Mouse (Mus musculus): ENCODE results near the gene 4930442H23Rik.
"Not testable (repeated sequence)": the region's sequence is repeated elsewhere in the genome, so short reads cannot be mapped to it uniquely, and the experiment has no call there.

Gene 4930442H23Rik

DNA sequence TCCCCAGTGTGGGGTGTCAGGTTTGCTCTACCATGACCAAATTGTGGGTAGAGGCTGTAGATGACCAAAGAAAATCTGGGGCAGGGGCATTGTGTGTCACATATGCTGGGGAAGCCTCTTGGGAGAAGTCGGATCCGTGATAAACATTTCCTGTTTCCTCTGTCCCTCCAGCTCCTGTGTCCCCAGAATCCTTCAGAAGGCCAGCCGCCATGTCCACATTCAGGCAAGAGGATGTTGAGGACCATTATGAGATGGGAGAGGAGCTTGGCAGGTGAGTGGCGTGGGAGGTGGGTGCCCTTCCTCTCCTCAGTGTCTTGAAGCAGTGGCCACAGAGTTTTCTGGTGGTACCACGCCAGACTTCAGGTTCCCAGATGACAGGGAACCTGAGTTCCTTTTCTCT lies at the start of gene 4930442H23Rik:
Gene 4930442H23Rik, minus strand, starts transcription at position 45 of the 400 bp plus-strand sequence.
- no peak for ATAC-seq (ENCODE audit: low TSS enrichment)

DNA sequence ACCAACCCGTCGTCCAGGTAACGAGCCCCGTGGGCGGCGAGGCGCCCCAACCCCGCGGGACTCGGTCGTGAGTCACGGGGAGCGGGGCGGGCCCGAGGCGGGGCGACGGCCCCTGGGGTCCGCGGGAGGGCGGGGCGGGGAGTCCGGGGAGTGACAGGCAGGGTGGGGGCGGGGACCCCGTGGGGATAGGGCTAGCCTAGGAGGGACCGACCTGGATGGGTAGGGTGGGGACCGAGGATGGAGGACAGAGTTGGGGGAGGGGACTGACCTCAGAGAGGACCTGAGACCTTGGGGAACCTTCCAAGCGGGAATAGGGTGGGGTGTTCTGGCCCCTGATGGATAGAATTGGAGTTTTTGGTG lies 49.6 kb upstream of the 4930442H23Rik start:
- ATAC-seq (ENCODE audit: low TSS enrichment), result no peak

DNA sequence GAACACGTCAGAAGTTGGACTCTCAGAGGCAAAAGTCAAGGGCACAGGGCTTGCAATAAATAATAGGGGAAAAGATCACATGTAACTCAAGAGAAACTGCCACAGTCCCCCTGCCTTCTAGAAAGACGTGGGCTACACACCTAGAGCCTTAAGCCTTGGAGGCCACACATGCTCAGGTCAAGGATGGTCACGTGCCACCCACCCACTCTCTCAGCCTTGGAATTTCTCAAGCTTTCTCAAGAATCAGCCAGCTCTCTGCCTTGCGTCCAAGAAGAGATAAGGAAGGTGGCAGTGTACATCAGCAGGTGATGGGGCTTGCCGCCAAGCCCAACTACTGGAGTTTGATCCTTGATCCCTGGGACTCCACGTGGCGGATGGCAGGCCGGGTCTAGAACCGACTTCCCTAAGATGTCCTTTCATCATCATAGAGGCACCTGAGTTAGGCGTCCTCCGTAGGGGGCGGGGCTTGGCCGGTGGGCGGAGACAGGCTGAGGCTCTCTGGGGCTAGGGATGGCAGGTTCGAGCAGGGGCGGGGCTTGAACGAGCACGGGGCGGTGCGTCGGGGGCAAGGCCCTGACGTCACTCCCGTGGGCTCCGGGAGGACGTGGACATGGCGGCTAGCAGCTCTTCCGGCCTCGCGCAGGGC lies 49.1 kb upstream of the 4930442H23Rik start, which contains the start of gene Zfr2:
Gene Zfr2, plus strand, starts transcription at position 576 of the 646 bp plus-strand sequence.
- ATAC-seq (ENCODE audit: low TSS enrichment), result peak; percentile 63

DNA sequence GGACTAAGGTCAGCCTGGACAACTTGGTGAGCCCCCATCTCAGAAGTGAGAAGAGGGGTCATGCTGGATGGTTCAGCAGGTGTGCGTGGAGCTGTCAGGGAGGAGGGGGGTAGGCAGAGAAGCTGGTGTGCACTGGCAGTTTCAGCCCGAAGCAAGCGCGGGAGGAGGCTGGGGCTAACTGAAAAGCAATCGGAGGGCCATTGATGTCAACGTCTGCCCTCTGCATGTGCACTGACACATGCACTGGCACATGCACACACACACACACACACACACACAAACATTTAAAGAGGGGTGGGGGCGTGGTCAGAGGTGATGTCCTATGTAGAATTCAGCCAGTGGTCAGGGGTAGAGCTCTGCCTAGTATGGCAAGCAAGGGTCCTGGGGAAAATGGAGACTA lies 47.8 kb upstream of the 4930442H23Rik start:
- ATAC-seq (ENCODE audit: low TSS enrichment), result no peak

DNA sequence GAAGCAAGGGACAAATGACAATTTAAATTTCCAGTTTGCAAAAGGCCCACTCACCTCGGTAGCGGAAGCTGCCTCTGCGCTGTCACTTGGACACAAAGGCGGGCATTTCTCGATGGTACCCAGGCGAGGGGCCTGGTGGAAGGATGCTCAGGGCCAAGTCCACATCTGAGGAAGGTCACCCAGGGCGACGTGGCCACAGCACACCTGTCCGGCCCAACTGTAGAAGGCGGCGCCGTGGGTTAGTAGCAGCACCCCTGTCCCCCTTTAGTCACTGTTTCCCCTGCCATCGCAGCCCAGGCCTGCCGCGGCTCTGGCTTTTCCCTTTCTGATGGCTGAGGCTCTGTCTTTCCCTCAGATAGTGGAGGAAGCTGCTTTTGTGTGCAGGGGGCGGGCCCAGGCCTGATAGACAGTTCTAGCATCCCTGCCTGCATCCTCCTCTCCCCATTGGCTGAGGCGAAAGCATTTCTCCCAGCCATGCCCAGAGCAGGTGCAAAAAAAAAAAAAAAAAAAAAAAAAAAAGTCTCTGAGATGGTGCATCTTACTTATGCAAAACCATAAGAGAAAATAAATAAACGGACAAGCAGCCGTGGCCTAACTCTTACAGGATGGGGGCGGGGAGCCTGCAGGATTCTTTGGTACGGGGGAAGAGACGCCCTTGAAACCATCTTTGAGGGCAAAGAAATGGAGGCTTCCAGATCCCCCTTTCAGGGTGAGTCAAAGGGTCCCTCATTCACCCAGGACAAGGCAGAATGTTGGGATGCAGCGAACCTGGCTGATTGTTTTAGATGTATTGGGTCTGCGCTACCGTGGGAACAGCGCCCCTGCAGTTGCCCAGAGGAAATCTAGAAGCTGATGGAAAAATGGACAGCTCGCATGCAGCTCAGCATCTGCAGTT lies 47.0 kb upstream of the 4930442H23Rik start, which contains the start of gene Atcay:
Gene Atcay, minus strand, starts transcription at position 396 of the 895 bp plus-strand sequence.
- ATAC-seq (ENCODE audit: low TSS enrichment), result peak; percentile 78

DNA sequence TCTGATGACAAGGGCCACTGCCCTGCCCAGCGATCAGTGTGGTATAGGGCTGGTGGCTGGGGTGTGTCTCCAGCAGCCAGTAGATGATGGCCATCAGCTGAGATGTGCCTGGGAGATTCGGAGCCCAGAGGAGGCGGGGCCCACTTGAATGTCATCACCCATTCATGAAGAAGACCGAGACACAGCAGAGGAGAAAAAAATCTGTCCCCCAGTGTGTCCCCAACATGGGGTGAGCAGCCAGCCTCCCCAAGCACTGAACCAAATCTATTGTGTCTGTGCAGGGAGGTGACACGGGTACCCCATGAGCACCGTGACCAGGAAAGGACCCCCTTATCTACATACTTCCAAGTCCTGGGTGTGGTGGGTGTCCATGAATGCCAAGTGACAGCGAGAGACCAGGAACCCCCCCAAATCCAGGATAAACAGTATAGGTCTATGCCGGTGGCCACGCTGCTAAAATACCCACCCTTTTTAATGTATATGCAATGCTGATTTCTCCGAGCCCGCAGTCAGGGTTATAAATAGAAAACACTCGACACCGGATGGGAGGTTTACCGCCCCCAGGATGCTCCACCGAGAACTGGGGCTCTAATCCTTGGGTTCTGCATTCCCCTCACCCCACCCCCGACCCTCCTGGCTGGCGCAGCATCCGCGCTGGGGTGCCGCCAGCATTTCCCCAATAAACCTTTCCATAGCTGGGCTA lies 46.2 kb upstream of the 4930442H23Rik start:
- ATAC-seq (ENCODE audit: low TSS enrichment), result peak; percentile 42

DNA sequence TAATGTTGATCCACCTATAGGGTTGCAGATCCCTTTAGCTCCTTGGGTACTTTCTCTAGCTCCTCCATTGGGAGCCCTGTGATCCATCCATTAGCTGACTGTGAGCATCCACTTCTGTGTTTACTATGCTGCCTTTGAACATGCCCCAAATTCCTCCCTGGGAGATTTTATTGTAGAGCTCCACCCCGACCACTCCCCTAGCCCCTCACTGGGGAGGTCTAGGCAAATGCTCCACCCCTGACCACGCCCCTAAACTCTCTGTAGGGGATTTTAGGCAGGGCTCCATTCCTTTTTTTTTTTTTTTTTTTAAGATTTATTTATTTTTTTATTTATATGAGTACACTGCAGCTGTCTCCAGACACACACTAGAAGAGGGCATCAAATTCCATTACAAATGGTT lies 40.1 kb upstream of the 4930442H23Rik start:
- not testable (repeated sequence) for ATAC-seq (ENCODE audit: low TSS enrichment)

DNA sequence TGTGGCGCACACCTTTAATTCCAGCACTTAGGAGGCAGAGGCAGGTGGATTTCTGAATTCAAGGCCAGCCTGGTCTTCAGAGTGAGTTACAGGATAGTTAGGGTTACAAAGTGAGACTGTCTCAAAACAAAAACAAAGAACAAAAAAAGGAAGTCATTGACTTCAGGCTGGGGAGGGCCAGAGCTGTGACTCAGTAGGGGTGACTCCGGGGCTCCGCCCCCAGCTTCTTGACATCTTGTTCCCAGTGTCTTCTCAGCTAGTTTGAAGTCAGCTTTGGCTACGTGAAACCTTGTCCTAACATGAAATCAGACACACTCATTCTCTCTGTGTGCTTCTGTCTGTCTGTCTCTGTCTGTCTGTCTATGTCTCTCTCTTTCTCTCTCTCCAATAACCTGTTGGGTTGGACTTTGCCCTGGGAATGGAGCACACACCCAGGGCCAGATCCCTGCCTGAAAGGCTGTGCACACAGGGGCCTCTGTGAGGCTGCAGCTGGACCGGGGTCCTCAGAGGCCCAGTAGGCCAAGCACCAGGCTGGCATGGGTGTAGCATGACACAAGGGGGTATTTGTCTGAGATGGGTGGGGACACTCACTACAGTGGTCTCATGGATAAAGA lies 37.9 kb upstream of the 4930442H23Rik start:
- ATAC-seq (ENCODE audit: low TSS enrichment), result no peak

DNA sequence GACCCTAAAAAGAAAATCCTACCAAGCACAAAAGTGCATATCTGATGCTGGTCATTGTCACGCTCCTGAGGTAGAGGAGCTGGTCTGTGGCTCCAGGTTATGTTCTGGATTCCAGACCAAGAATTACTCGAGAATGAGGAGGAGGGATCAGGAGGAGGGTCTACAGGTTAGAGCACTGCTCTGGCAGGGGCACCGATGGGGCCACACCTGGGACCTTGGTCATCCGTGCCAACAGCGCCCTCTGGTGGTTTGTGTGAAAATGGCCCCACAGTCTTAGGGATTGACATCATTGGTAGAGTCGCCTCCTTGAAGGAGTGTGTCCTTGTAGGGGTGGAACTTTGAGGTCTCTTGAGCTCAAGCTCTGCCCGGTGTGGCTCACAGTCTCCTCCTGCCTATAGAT lies 34.3 kb upstream of the 4930442H23Rik start:
- ATAC-seq (ENCODE audit: low TSS enrichment), result peak; percentile 52; the same call in 1 of the 2 replicates

DNA sequence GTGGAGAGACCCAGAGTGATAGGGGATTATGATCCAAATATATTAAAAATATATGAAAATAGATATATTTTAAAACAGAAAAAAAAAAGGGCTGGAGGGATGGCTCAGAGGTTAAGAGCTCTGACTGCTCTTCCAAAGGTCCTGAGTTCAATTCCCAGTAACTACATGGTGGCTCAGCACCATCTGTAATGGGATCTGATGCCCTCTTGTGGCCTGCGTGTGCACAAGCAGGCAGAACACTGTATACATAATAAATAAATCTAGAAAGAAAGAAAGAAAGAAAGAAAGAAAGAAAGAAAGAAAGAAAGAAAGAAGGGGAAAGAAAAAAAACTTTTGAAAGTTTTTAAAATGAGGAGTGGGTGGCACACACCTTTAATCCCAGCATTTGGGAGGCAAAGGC lies 33.6 kb upstream of the 4930442H23Rik start:
- not testable (repeated sequence) for ATAC-seq (ENCODE audit: low TSS enrichment)

DNA sequence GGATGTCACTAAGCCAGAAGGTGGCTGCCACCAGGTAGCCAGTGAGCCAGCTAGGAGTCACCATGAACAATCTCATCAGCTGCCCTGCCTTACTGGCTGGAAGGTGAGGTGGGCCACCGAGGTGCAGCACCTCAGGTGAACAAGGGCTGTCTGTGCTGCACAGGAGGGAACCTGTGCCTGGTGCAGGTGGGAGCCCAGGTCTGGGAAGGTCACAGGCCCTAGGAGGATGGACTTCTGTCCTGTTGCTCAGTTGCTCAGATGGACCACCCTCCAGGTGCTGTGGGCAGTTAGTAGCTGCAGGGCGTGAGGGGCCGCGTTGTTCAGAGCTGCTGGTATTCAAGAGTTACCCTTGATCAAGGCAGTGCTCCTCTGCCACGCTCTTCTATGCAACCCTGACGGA lies 33.2 kb upstream of the 4930442H23Rik start:
- ATAC-seq (ENCODE audit: low TSS enrichment), result no peak

DNA sequence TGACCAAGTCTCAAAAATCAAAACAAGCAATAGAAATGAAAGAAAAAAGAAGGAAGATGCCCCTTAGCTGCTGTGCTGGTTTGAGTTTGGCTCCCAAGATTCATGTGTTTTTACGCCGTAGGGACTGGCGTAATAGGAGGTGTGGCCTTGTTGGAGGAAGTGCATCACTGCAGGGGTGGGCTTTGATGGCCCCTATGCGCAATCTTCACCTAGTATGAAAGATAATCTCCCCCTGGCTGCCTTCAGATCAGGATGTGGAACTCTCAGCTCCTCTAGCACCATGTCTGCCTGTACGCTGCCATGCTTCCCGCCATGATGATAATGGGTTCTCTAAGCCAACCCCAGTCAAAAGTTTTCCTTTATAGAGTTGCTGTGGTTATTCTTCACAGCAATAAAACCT lies 32.6 kb upstream of the 4930442H23Rik start:
- no peak for ATAC-seq (ENCODE audit: low TSS enrichment)

DNA sequence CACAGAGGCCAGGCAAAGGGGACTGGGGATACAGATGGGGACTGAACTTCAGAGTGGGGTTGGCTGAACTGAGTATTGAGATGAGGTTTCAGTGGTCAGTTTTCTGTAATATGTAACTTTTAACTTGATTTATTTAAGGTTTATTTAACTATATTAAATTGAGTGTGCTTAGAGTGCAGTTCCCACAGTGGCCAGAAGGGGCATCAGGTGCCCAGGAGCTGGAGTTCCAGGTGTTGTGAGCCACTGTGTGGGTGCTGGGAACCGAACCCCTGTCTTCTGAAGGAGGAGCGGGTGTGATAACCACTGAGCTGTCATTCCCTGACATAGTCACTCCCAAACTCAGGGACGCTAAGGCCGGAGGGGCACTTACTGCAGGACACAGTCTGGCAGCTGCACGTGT lies 26.5 kb upstream of the 4930442H23Rik start:
- no peak for ATAC-seq (ENCODE audit: low TSS enrichment)

DNA sequence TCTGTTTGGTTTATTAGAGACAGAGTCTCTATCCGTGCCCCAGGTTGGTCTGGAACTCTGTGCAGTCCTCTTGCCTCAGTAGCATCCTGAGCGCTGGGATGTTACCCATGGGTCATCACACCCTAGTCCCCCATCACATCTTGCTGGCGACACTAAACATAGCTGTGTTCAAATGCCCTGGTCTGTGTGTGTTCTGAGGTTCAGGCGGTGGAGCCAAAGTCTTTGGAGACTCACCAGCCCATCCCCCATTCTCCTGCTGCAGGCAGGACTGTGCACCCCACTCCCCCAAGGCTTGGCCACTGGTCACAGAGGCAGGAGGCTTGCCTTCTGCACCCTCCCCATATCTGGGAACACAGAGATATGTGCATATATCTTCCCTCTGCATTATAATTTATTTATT lies 20.5 kb upstream of the 4930442H23Rik start:
- ATAC-seq (ENCODE audit: low TSS enrichment), result peak; percentile 35

DNA sequence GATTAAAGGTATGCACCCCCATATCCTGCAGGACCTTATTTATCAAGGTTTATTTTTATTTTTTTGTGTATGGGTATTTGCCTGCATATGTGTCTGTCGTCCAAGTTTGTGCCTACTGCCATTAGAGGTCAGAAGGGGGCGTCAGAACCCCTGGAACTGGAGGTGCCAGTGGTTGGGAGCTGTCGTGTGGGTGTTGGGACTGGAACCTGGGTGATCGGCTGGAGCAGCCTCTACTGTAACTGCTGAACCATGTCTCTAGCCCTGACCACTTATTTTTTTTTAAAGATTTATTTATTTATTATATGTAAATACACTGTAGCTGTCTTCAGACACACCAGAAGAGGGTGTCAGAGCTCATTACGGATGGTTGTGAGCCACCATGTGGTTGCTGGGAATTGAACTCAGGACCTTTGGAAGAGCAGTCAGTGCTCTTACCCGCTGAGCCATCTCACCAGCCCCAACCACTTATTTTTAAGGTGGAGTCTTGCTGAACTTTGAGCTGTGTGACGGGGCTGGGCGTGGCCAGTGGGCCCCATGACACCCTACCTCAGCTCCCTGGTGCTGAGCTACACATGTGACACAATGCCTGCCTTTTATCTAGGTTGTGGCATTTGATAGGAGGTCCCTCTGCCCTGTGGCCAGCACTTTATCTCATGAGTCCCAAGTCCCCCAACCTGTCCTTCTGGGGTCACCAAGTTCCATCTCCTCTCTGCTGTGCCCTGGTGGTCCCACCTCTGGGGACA lies 19.5 kb upstream of the 4930442H23Rik start:
- ATAC-seq (ENCODE audit: low TSS enrichment), result no peak

DNA sequence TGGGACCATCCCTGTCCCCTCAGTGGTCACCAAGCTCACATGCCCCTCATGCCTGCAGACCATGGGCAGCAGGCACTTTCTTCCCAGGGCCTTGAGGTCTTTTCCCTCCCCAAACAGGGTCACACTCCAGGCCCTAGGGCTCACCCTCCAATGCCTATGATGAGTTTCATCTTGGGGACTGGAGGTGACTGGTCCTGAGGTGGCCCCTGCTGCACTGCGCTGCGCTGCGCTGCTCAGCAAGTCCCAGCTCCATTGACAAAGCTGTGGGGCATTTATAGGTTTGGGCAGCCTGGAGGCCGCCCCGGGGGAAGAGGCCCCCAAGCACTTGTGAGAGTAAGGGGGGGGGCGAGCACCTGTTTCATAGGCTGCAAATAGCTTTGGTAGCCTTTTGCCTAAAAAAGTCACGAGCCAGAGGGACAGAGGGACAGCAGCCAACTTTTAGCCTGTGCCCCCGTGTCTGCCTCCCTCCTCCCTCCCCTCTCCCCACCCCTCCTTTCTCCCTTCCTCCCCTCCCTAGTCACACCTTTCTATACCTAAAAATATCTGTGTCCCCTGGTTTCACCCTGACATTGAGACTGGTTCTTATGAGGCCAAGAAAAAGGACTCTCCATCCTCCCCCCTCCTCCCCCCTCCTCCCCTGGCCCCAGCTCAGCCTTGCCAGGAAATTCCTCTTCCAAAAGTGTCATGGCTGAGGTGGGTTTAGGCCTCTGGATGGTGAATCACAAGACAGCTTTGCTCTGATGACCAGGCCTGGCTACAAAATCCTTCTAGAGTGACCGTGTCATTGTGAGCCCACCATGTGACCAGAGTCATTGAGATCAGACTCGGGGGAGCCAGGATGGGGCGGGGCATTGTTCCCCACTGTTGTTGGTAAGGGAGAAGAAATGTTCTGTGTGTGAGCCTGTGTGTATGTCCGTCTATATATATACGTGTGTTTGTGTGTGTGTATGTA lies 18.4 kb upstream of the 4930442H23Rik start, which contains the start of gene Nmrk2:
Gene Nmrk2, minus strand, starts transcription at position 245 of the 952 bp plus-strand sequence.
- no peak for ATAC-seq (ENCODE audit: low TSS enrichment)

DNA sequence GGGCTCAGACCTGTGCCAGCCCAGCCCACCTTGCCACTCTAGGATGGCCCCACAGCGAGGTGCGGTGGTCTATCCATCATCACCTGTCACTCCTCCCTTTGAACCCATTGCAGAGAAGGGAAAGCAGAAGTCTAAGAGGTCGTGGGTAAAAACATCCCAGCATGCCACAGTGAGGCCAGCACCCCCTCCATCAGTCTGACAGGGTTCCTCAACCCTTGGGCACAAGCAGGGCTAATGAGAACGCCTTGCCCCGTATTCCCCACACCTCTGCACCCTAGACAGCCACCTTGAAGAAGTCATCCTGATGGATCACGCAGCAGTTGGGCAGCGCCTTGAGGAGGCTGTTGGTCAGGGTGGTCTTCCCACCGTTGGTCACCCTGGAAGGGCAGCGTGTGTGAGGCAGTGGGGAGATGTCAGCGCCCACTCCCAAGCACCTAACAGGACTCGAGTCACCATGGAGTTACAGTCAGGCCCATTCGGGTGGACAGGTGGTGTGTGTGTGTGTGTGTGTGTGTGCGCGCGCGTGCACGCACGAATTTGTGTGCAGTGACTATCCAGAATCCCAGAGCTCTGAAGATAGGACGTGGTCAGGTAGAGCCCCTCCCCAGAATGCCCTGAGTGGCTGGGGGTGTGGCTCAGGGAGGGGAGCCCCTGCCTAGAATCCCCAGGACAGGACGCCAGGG lies 17.1 kb upstream of the 4930442H23Rik start:
- no peak for ATAC-seq (ENCODE audit: low TSS enrichment)

DNA sequence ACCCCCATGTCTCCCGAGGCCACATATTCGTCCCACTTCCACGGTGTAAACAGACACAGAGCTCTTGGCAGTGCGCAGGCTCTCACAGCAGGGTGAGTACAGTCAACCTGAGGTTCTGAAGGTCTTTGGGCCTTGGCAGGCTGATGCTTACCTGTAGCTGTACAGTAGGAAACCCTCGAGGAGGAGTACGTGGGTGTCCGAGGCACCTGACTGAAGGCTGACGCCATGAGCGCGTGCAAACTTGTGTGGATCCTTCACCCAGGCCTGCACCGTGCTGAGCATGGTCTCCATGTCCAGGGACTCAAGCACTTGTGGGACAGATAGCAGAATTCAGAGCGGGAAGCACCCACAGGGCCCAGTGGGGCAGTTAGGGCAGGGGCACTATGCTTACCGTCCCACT lies 16.5 kb upstream of the 4930442H23Rik start:
- no peak for ATAC-seq (ENCODE audit: low TSS enrichment)

DNA sequence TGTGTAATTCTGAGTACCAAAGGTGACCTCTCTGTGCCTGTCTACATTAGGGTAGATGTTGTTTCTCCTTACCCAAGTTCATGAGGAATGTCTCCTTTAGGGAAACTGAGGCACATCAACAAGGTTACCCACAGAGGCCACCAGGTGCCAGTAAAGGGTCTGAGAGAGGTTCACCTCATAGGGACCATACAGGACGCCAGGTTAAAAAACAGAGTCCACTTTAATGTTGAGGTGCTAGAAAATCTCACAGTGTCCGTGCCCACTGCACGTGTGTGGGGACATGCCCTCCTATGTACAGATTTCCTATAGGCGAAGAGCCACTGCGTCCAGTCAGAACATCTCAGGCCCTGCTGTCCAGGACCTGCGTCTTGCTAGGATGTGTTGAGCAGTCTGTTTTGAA lies 15.3 kb upstream of the 4930442H23Rik start:
- no peak for ATAC-seq (ENCODE audit: low TSS enrichment)
